Mouse (Mus musculus): ENCODE data around the gene Slc43a1. TPM values are rescaled to one million over a fixed set of nuclear protein-coding genes. Genes with fewer than 3 reads are reported as not detected.
A peak's percentile ranks its signal among the peaks of the same experiment; 100 is the strongest.

Slc43a1 gene
- polyA plus RNA-seq, 1 experiment from 2014 or later = 2.5 TPM

- peaks cover 5% of the 10 kb centered on the region for H3K4me1 ChIP-seq
- ATAC-seq (replicated peaks) = no peak
- H3K4me3 ChIP-seq = no peak overlapping the region
- H3K27me3 ChIP-seq = no peaks in the 10 kb centered on the region
- no peaks in the 10 kb centered on the region for H3K36me3 ChIP-seq
- no peak overlapping the region for H3K4me2 ChIP-seq (replicated peaks)
- no peak overlapping the region for H3K9ac ChIP-seq (replicated peaks)
- no peaks in the 10 kb centered on the region for H3K9me3 ChIP-seq
- no peak overlapping the region for H3K27ac ChIP-seq (replicated peaks)
Measured at GRCm38 (mm10) chr2:84809330-84809729, 29.3 kb upstream of the Slc43a1 start.

- WGBS = 51% methylated on average over 6 of the region's 6 CpGs
- H3K4me3 ChIP-seq = no peak overlapping the region
- peaks cover 5% of the 10 kb centered on the region for H3K4me1 ChIP-seq
- no peaks in the 10 kb centered on the region for H3K27me3 ChIP-seq
- H3K9ac ChIP-seq (replicated peaks) = no peak overlapping the region
- no peak overlapping the region; the same call in 1 of the 2 replicates for H3K4me2 ChIP-seq (replicated peaks)
- no peak overlapping the region for H3K27ac ChIP-seq (replicated peaks)
- no peaks in the 10 kb centered on the region for H3K9me3 ChIP-seq
- peak; percentile 55; the same call in 1 of the 2 replicates for ATAC-seq (replicated peaks)
- no peaks in the 10 kb centered on the region for H3K36me3 ChIP-seq
Measured at GRCm38 (mm10) chr2:84810526-84810885, 28.1 kb upstream of the Slc43a1 start.

GRCm38 (mm10) chr2:84810886-84811577, 27.6 kb upstream of the Slc43a1 start:
- H3K9ac ChIP-seq (replicated peaks) = 0 out of 2 replicates have a peak overlapping the region, but pooled peaks have one; percentile 4
- WGBS = 37% methylated on average over 26 of the region's 26 CpGs
- H3K4me3 ChIP-seq = peak overlapping the region; percentile 22
- H3K4me1 ChIP-seq = peaks cover 5% of the 10 kb centered on the region
- H3K27ac ChIP-seq (replicated peaks) = no peak overlapping the region
- no peaks in the 10 kb centered on the region for H3K9me3 ChIP-seq
- H3K27me3 ChIP-seq = no peaks in the 10 kb centered on the region
- peak overlapping the region; percentile 45 for H3K4me2 ChIP-seq (replicated peaks)
- no peaks in the 10 kb centered on the region for H3K36me3 ChIP-seq
- ATAC-seq (replicated peaks) = peak; percentile 68

- Histone ChIP-seq H3K27me3 (no peaks in the 10 kb centered on the region), H3K27ac (replicated peaks) (no peak overlapping the region), H3K36me3 (no peaks in the 10 kb centered on the region), H3K4me1 (peaks cover 5% of the 10 kb centered on the region), H3K9me3 (no peaks in the 10 kb centered on the region), H3K4me2 (replicated peaks) (no peak overlapping the region), H3K9ac (replicated peaks) (no peak overlapping the region), H3K4me3 (no peak overlapping the region)
- ATAC-seq (replicated peaks) = no peak
- 89% methylated on average over 7 of the region's 7 CpGs for WGBS
Measured at GRCm38 (mm10) chr2:84811880-84812279, 26.8 kb upstream of the Slc43a1 start.

GRCm38 (mm10) chr2:84812676-84813075, 26.0 kb upstream of the Slc43a1 start:
- H3K4me2 ChIP-seq (replicated peaks) = no peak overlapping the region
- WGBS = 79% methylated on average over 6 of the region's 6 CpGs
- H3K27me3 ChIP-seq = no peaks in the 10 kb centered on the region
- no peak overlapping the region for H3K9ac ChIP-seq (replicated peaks)
- no peak overlapping the region for H3K27ac ChIP-seq (replicated peaks)
- no peak for ATAC-seq (replicated peaks)
- no peak overlapping the region for H3K4me3 ChIP-seq
- H3K36me3 ChIP-seq = no peaks in the 10 kb centered on the region
- H3K9me3 ChIP-seq = no peaks in the 10 kb centered on the region
- peaks cover 5% of the 10 kb centered on the region for H3K4me1 ChIP-seq

- H3K9me3 ChIP-seq = no peaks in the 10 kb centered on the region
- no peak overlapping the region for H3K27ac ChIP-seq (replicated peaks)
- no peak overlapping the region for H3K9ac ChIP-seq (replicated peaks)
- H3K27me3 ChIP-seq = no peaks in the 10 kb centered on the region
- H3K36me3 ChIP-seq = no peaks in the 10 kb centered on the region
- no peaks in the 10 kb centered on the region for H3K4me1 ChIP-seq
- no peak overlapping the region for H3K4me2 ChIP-seq (replicated peaks)
- WGBS = 73% methylated on average over 3 of the region's 3 CpGs
- H3K4me3 ChIP-seq = no peak overlapping the region
- ATAC-seq (replicated peaks) = no peak
Measured at GRCm38 (mm10) chr2:84819861-84820260, 18.8 kb upstream of the Slc43a1 start.

GRCm38 (mm10) chr2:84822552-84822951, 16.1 kb upstream of the Slc43a1 start, which contains the start of gene Smtnl1:
Gene Smtnl1, minus strand, starts transcription at chr2:84822652.
- Histone ChIP-seq H3K27me3 (no peaks in the 10 kb centered on the region), H3K36me3 (no peaks in the 10 kb centered on the region), H3K4me3 (no peak within 1 kb of the TSS), H3K9me3 (no peaks in the 10 kb centered on the region), H3K4me2 (replicated peaks) (no peak within 1 kb of the TSS), H3K4me1 (peaks cover 6% of the 10 kb centered on the region), H3K27ac (replicated peaks) (no peak within 1 kb of the TSS), H3K9ac (replicated peaks) (no peak within 1 kb of the TSS)
- ATAC-seq (replicated peaks) = no peak
- WGBS = 71% methylated on average over 13 of the region's 13 CpGs

GRCm38 (mm10) chr2:84823237-84823636, 15.4 kb upstream of the Slc43a1 start:
- no peak overlapping the region for H3K27ac ChIP-seq (replicated peaks)
- 48% methylated on average over 2 of the region's 2 CpGs for WGBS
- no peak overlapping the region for H3K4me2 ChIP-seq (replicated peaks)
- ATAC-seq (replicated peaks) = no peak
- H3K4me1 ChIP-seq = peaks cover 12% of the 10 kb centered on the region
- H3K9ac ChIP-seq (replicated peaks) = no peak overlapping the region
- no peak overlapping the region for H3K4me3 ChIP-seq
- no peaks in the 10 kb centered on the region for H3K9me3 ChIP-seq
- H3K36me3 ChIP-seq = no peaks in the 10 kb centered on the region
- H3K27me3 ChIP-seq = no peaks in the 10 kb centered on the region

GRCm38 (mm10) chr2:84826488-84827282, 12.0 kb upstream of the Slc43a1 start, which contains the start of gene Timm10:
Gene Timm10, plus strand, starts transcription at chr2:84826997.
- H3K9me3 ChIP-seq = no peaks in the 10 kb centered on the region
- WGBS = 0% methylated on average over 34 of the region's 34 CpGs
- H3K4me3 ChIP-seq = peak within 1 kb of the TSS; percentile 53
- H3K9ac ChIP-seq (replicated peaks) = peak within 1 kb of the TSS; percentile 62
- H3K36me3 ChIP-seq = peaks cover 10% of the 10 kb centered on the region; the same call in 1 of the 2 replicates
- peak; percentile 93 for ATAC-seq (replicated peaks)
- peak within 1 kb of the TSS; percentile 54 for H3K27ac ChIP-seq (replicated peaks)
- H3K4me1 ChIP-seq = peaks cover 12% of the 10 kb centered on the region
- peak within 1 kb of the TSS; percentile 97 for H3K4me2 ChIP-seq (replicated peaks)
- H3K27me3 ChIP-seq = no peaks in the 10 kb centered on the region

- Histone ChIP-seq H3K36me3 (peaks cover 10% of the 10 kb centered on the region; the same call in 1 of the 2 replicates), H3K27ac (replicated peaks) (no peak overlapping the region), H3K27me3 (no peaks in the 10 kb centered on the region), H3K4me1 (peaks cover 17% of the 10 kb centered on the region), H3K9me3 (no peaks in the 10 kb centered on the region), H3K4me3 (peak overlapping the region; percentile 53), H3K9ac (replicated peaks) (peak overlapping the region; percentile 62), H3K4me2 (replicated peaks) (peak overlapping the region; percentile 97)
- WGBS = under 1% methylated on average over 29 of the region's 29 CpGs
- ATAC-seq (replicated peaks) = peak; percentile 3
Measured at GRCm38 (mm10) chr2:84827283-84827920, 11.2 kb upstream of the Slc43a1 start.

GRCm38 (mm10) chr2:84831666-84832391, 6.8 kb upstream of the Slc43a1 start:
- Histone ChIP-seq H3K36me3 (peaks cover 10% of the 10 kb centered on the region; the same call in 1 of the 2 replicates), H3K27ac (replicated peaks) (peak overlapping the region; percentile 59), H3K27me3 (no peaks in the 10 kb centered on the region), H3K4me3 (no peak overlapping the region), H3K9me3 (no peaks in the 10 kb centered on the region), H3K4me2 (replicated peaks) (no peak overlapping the region), H3K9ac (replicated peaks) (0 out of 2 replicates have a peak overlapping the region, but pooled peaks have one; percentile 22), H3K4me1 (peaks cover 14% of the 10 kb centered on the region)
- 24% methylated on average over 10 of the region's 10 CpGs for WGBS
- peak; percentile 76 for ATAC-seq (replicated peaks)

Data from forebrain, embryonic 15.5 days (tissue).